Mouse (Mus musculus) ovary, postnatal 10 days (tissue): ENCODE results near the gene Rac3.
"Not testable (repeated sequence)": the region's sequence is repeated elsewhere in the genome, so short reads cannot be mapped to it uniquely, and the experiment has no call there.

Source experiments
- DNase-seq: peaks from one replicate; pipeline ENCODE4 v3.0.0; 2022; ENCODE audit warnings: low spot score

The Rac3 gene

GRCm38 (mm10) chr11:120729432-120730050, 8.3 kb downstream of the Rac3 start:
- not testable (repeated sequence) for DNase-seq

DNA sequence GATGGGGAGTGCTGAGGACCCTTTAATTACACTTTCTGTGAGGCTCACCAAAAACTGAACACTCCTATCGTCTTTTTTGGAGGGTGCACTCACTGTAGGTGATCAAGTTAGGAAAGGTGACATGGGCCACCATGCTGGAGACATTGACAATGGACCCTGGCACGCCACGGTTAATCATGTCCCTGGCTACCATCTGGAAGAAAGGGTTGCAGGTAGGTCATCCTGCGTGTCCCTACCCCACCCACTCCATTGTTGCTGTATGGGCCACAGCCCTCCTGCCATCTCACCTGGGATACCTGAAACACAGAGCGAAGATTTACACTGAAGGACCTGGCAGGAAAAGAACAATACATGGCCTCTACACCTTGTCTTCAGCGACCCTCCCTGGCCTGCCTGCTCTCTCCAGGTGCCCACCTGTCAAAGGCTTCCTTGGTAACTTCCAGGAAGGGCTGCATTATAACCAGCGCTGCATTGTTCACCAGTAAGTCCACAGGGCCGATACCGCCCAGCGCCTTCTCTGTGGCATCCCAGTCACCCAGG, 9.1 kb downstream of the Rac3 start:
- DNase-seq: no peak

- DNase-seq: no peak
Measured at GRCm38 (mm10) chr11:120731395-120731794, 10.1 kb downstream of the Rac3 start.

DNA sequence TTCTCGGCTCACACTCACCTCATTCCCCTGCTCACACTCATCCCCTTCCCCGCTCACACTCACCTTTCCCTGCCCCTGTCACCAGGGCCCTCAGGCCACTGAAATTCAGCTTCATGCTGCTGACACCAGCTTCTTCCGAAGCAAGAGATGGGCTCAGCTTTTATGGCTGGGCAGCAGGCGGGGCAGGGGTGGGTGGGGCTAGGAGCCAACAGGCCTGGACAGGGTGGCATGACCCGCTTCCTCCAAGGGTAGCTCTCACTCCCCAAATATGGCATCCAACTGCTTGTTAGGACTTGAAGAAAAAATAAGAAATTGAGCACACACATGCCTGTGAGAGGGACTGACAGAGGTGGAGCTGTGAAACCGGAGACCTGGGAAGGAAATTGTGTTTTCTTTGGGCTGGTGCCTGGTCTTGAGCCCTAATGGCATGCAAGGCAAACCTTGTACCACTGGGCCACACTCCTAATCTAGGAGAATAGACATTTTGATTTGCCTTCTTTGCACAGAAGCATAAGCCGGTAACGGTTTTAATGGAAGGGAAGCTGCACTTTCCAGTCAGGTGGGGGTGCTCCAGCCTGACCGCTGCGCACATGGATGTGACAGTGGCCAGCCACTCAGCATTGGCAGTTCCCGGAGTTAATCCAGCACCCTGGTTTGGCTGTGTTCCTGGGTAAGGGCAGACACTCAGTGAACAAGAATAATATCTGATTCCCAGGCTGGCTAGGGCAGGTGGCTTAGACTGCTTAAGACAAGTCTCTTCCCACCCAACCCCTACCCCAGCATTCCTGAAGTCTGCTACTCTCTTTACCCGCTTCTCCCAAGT, 10.8 kb downstream of the Rac3 start, which contains the start of gene Cbr2:
TSS of gene Cbr2 (minus strand) at position 257 of the 823 bp plus-strand sequence.
- no peak for DNase-seq

DNA sequence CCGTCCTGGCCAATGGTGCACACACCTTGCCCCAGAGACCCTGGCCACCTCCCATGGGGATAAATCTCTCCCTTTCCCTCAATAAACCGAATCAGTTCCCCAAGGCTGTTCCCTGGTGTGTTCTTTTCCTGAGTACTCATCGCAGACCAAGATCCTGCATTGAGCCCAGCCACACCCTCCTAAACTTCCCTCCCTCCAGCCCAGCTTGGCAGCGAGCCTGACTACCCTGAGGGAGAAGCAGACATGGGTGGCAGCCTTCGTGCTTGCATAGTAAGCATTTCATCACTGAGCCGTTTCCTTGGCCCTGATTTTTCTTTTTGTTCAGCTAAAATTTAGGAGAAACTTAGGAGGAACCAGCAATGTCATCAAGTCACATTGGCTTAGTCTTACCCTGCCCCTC, 12.3 kb downstream of the Rac3 start:
- no peak for DNase-seq

DNA sequence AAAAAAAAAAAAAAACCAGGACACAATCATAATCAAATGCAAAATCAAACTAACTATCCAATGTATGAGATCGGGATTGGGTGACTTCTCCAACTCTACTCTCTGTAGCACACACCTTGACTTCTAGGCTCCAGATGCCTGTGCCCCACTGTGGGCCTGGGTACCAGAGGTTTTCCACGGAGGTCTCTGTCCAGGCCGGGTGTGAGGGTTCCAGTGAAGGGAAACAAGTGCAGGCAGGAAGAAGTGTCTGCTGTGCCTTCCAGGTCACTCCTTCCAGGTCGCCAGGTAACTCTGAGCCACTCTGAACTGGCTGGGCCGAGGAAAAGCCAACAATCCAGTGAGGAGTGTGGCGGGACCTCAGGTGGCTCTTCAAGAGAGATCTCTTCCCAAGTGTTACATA, 15.2 kb downstream of the Rac3 start:
- no peak for DNase-seq

GRCm38 (mm10) chr11:120740981-120741380, 19.7 kb downstream of the Rac3 start:
- no peak for DNase-seq

GRCm38 (mm10) chr11:120744121-120744701, 22.9 kb downstream of the Rac3 start:
- no peak for DNase-seq

DNA sequence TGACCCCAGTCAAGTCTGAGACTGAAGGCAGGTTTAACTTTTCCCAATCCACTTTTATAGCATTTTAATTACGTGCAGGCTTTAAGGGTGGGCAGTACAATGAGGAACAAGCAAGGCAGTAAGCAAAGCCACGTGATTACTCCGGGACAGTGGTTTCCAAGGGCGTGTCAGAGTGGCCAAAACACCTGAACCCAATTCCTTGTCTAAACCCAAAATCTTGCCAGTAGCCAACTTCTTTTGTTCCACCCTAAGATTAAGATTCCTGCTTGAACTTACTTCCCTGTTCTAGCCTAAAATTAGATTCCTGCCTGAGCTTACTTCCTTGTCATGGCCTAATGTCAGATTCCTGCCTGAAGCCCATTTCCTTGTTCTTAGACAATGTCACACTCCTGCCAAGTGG, 26.7 kb downstream of the Rac3 start:
- no peak for DNase-seq

- no peak for DNase-seq
Measured at GRCm38 (mm10) chr11:120749430-120749829, 28.2 kb downstream of the Rac3 start.

GRCm38 (mm10) chr11:120751606-120752005, 30.3 kb downstream of the Rac3 start:
- DNase-seq: no peak

DNA sequence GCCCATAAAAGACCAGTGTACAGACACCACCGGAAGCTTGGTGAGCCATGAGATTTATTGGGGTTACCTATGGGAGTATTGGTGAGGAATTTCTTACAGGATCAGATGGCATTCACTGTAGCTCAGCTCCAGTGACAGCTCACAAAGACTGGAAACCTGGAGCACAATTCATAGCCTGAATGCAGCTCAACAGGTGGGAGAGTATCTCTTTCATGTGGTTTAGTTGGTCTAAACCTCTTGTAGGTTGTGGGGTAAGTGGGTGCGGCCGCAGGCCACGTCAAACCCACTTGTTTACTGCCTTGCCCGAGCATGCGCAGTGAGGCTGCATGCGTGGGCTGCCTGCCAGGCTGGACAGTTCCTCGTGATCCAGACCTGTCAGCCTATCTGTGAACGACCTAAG, 39.0 kb downstream of the Rac3 start:
- no peak for DNase-seq

DNA sequence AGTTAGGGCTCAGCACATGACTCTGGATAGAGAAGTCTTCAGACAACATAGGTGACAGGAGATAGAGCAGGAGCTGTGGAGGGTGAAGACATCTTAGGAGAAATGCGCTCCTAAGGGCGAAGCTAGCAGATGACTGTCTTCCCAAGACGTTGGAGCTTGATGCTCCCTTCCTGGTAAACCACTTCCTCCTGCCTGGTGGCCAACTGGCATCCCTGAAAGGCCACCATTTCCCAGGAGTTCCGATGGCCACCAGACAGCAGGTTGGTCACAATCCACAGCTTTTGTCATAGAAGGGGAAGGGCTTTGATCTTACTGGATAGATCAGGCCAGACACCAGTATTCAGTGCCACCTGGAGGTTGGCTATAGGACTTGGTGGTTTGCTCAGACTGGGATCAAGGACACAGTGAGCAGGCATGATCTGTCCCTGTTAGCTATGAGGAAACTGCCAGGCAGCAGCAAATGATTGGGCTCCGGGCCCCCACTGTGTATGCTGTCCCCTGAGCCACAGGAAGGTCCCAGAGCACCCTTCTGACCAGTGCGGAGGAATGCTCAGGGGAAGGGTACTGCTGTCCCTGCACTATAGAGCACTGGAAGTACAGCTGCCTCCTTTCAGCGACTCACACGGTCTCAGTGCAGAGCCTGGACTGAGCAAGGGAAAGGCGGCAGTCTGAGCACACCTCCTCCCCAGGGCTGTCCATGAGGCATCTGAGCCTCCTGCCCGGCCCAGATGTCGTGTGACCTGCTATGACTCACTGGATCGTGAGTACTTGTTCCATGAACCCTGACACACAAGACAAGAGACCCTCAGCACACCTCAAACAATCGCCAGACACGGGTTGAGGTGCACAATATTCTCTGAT, 40.8 kb downstream of the Rac3 start:
- no peak for DNase-seq

DNA sequence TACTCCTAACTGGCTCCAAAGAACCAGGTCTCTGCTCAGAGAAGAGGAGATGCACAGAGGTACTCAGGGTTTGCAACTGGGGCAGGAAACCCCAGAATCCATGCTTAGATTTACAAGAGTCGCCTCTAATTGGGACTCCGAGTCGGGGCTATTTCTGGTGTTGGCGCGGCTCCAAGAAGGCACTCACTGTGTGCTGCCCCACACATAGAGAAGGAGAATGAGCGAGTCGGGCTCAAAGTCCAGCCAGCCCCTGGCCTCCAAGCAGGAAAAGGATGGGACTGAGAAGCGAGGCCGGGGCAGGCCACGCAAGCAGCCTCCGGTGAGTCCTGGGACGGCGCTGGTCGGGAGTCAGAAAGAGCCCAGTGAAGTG, 41.4 kb downstream of the Rac3 start, which contains the start of gene Hmga1b:
TSS of gene Hmga1b (plus strand) at position 123 of the 370 bp plus-strand sequence.
- DNase-seq: not testable (repeated sequence)

- not testable (repeated sequence) for DNase-seq
Measured at GRCm38 (mm10) chr11:120763121-120763999, 42.1 kb downstream of the Rac3 start.

DNA sequence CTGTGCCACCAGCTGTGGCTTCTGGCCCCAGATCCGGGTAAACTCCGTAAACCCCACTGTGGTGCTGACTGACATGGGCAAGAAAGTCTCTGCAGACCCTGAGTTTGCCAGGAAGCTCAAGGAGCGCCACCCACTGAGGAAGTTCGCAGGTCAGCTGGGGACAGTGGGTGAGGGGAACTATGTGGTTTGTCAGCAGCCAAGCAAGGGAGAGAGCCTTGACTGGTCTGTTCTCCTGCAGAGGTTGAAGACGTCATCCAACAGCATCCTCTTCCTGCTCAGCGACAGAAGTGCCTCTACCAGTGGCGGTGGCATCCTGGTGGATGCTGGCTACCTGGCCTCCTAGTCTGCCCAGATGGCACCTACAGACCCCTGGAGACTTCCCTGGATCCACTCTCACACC, 45.8 kb downstream of the Rac3 start:
- not testable (repeated sequence) for DNase-seq

- no peak for DNase-seq
Measured at GRCm38 (mm10) chr11:120768206-120768605, 46.9 kb downstream of the Rac3 start.

GRCm38 (mm10) chr11:120772749-120773148, 51.5 kb downstream of the Rac3 start:
- DNase-seq: no peak
